Mouse (Mus musculus) heart, postnatal 25 days (tissue): ENCODE data around the gene Dip2b. TPM values are rescaled to one million over a fixed set of nuclear protein-coding genes. Genes with fewer than 3 reads are reported as not detected.

Source experiments
- DNase-seq: peaks from one replicate; pipeline ENCODE4 v3.0.0; 2022; ENCODE audit warnings: low spot score
- intact Hi-C: fragments of 180-260 bp; cut with DNase I; formaldehyde crosslinking; loops from one replicate; pipeline ENCODE4 v1.15.1; 2025
- total RNA-seq, 2 experiments: library from RNA; stranded (reverse); gene quantifications; 2 replicates each; pipeline ENCODE4 v1.2.3; 2021

Gene Dip2b
- total RNA-seq, 2 experiments from 2014 or later: 21.6 to 23.3 TPM

DNA sequence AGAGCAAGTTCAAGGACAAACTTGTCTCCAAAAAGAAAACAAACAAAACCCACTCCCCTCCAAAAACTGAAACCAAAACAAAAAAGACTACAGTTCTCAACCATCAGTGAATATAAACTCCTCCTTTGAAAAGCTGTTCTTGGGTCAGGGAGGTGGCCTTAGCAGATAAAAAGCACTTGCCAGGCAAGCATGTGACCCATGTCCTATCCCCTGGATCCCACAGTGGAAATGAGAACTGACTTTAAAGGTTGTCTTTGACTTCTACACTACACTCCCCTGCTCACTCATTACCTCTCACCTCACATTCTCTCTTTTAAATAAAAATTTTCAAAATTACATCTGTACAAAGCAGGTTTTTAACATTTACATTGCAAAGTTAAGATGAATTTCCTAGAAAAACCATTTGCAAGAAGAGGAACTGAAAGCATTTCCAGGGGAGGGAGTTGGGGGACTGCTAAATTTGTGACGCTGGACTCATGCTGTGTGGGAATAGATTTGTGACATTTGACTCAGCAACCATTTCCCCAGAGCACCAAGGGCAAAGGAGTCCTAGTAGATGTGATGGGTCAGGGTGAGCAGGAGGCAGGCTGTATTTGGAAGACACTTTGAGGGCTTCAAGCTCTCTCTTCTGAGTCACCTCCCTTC, 42.5 kb downstream of the Dip2b start:
- intact Hi-C loops: loop anchor here (5.0 kb wide), 1 partner anchor 39 kb away; no protein-coding TSS in a partner anchor
- no peak for DNase-seq

- intact Hi-C loops: loop anchor here (5.0 kb wide), 1 partner anchor 39 kb away; no protein-coding TSS in a partner anchor
- DNase-seq: no peak
Observed at GRCm38 (mm10) chr15:100081478-100081998, 43.1 kb downstream of the Dip2b start.

DNA sequence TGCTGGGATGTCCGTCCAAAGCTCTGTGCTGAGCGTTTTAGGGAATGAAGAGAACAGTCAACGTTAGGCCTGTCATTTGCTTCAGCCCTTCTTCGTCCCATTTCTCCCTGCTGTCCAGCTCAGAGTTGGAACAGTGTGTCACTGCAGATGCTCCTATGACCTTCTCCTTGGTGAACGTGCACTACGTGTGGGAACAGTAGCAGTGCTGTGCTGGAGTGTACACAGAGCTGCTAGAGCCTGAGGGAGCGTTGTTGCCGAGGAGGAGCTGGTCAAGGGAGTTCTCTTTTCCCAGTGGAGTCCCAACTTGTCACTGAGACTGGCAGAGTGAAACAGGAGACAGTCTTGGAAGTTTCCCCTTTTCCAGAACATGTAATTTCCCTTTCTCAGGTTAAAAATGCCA, 43.6 kb downstream of the Dip2b start:
- no peak for DNase-seq
- intact Hi-C loops: loop anchor here (5.0 kb wide), 1 partner anchor 40 kb away; no protein-coding TSS in a partner anchor

DNA sequence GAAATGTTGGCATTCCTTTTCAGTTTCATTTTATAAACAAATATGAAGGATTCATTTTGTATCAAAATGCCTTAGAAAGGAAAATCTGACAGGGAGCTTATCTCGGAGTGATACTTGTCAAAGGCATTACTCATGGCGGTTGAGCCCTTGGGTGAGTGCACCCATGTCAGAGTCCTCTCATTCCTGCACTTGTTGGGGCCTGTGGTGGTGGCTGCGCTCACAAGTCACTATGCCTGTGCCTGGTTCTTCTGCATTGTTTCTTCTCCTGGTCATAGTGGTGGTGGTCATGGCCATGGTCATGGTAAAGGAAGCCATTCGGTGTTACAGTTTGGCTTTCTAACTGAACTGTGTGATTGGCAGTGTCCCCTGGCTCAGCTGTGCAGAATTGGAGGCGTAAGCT, 44.3 kb downstream of the Dip2b start:
- intact Hi-C loops: loop anchor here (5.0 kb wide), 1 partner anchor 40 kb away; no protein-coding TSS in a partner anchor
- DNase-seq: no peak

- intact Hi-C loops: loop anchor here (2.0 to 5.0 kb wide), 2 partner anchors 15 to 42 kb away; no protein-coding TSS in a partner anchor
- no peak for DNase-seq
Observed at GRCm38 (mm10) chr15:100083882-100084281, 45.4 kb downstream of the Dip2b start.

GRCm38 (mm10) chr15:100084882-100085281, 46.4 kb downstream of the Dip2b start:
- intact Hi-C loops: loop anchor here (2.0 to 5.0 kb wide), 2 partner anchors 14 to 43 kb away; no protein-coding TSS in a partner anchor

GRCm38 (mm10) chr15:100088021-100088420, 49.6 kb downstream of the Dip2b start:
- intact Hi-C loops: no loop called here
- no peak for DNase-seq

More at GRCm38 (mm10) chr15:100084882-100085281, 46.4 kb downstream of the Dip2b start:
- no peak for DNase-seq

- DNase-seq: no peak
- intact Hi-C loops: no loop called here
Observed at GRCm38 (mm10) chr15:100089645-100090053, 51.2 kb downstream of the Dip2b start.

DNA sequence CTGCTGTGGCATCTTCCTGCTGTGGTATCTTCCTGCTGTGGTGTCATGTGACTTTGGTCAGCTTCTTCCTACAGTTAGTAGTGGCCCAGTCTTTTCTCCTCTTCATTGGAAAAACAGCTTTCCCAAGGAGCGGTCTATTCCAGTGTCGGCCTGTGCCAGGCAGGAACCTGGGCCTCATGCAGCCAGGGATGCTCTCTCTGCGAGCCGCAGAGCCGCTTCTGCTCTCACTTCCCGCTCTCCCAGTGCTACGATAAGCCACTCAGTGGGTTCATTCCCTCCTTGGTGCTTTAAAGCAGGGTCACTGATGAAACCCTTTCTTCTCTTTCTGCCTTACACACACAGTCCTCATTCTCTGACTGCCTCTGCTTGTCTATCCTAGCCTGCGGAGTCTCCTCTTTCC, 53.4 kb downstream of the Dip2b start:
- DNase-seq: no peak
- intact Hi-C loops: no loop called here

DNA sequence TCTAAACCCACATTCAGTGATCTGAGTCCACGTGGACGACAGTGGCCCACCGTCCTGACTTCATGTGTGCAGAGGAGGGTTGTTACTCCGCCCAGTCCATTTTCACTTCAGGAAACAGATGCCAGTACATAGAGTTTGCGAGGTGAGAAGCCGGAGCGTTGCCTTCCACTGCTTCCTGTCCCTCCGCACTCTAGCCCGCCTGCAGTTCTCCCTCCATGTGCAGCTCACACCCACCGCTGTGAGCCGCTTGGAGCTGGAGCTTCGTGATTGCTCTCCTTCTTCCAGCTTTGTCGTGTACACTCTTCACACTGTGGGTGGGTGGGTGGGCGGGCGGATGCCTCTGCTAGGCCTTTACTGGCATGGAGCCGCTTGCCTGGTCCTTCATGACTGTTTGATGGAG, 53.8 kb downstream of the Dip2b start:
- DNase-seq: no peak
- intact Hi-C loops: no loop called here

GRCm38 (mm10) chr15:100096587-100097428, 58.3 kb downstream of the Dip2b start:
- intact Hi-C loops: no loop called here
- no peak for DNase-seq

- no peak for DNase-seq
- intact Hi-C loops: no loop called here
Observed at GRCm38 (mm10) chr15:100100336-100100735, 61.9 kb downstream of the Dip2b start.

DNA sequence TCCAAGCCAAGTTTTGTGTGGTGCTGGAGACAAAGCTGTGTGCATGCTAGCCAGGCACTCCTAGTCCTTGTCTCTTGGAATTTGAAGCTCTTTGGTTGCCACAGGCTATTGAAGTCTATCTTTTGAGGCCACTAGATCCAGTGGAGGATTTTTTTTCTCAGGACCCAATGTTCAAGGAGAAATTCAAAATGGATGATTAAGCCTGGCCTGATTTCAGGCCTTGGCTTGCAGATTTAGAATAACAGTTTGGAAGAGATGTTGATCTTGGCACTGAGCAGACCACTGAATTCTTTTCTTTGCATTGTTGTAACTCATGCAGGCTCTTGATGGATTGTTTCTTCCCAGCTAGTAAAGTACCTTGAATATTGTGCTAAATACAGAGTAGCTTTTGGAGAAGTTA, 62.7 kb downstream of the Dip2b start:
- DNase-seq: no peak
- intact Hi-C loops: no loop called here

GRCm38 (mm10) chr15:100104126-100104525, 65.7 kb downstream of the Dip2b start:
- intact Hi-C loops: no loop called here

GRCm38 (mm10) chr15:100108071-100108782, 69.8 kb downstream of the Dip2b start:
- DNase-seq: no peak
- intact Hi-C loops: no loop called here

More at GRCm38 (mm10) chr15:100104126-100104525, 65.7 kb downstream of the Dip2b start:
- no peak for DNase-seq

DNA sequence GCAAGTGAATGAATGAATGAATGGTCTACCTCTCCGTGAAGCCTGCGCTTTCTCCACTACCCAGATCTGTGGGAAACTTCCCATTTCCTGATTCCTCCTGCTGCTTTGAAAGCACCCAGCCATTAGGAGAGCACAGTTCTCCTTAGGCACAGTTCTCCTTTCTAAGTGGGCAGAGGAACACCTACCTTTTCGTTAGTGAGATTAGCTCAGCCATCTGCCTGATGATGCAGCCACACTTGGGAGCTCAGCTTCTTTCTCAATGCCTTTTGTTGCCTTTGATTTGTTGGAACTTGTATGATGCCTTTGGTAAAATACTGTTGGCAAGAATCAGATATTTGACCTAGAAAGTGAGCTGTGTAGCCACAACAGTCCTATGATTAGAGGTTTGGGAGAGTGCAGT, 71.5 kb downstream of the Dip2b start:
- intact Hi-C loops: no loop called here
- no peak for DNase-seq

GRCm38 (mm10) chr15:100111891-100112290, 73.4 kb downstream of the Dip2b start:
- intact Hi-C loops: no loop called here
- DNase-seq: no peak

- DNase-seq: no peak
- intact Hi-C loops: no loop called here
Observed at GRCm38 (mm10) chr15:100112309-100112966, 74.0 kb downstream of the Dip2b start.
